Mouse (Mus musculus) Patski (cell line): Measurements from ENCODE around the gene Gm8947. TPM values are rescaled to one million over a fixed set of nuclear protein-coding genes. Genes with fewer than 3 reads are reported as not detected.
"Not testable (repeated sequence)": the region's sequence is repeated elsewhere in the genome, so short reads cannot be mapped to it uniquely, and the experiment has no call there.

Experiments
- ATAC-seq: fragments of 100-300 bp; one replicate; pipeline ENCODE4 v1.8.0; 2021
- CTCF ChIA-PET: fragments of 350-600 bp; sonication (Branson Sonifier 250); formaldehyde crosslinking; loops from one replicate; lab custom pipeline; 2022; ENCODE audit warnings: inconsistent platforms; lab: Charles Lee
- POLR2A ChIA-PET: fragments of 350-600 bp; sonication (Branson Sonifier 250); formaldehyde crosslinking; loops from one replicate; lab custom pipeline; 2022; ENCODE audit warnings: antibody characterized with exemption, inconsistent platforms; lab: Charles Lee
- DNase-seq: peaks from one replicate; pipeline ENCODE4 v3.0.0-alpha.2; 2011; ENCODE audit warnings: low read depth, low spot score
- H3K27me3 ChIP-seq: fragments of 371-371 bp; one replicate; pipeline ENCODE4 v1.5.1; 2021
- CTCF ChIP-seq: fragments of 100-300 bp; IDR thresholded peaks from one replicate; pipeline ENCODE4 v1.5.1; 2021
- in situ Hi-C: fragments of 300-500 bp; cut with MboI; formaldehyde crosslinking; loops from 3 replicates; pipeline ENCODE4 v1.11.1; 2018; ENCODE audit warnings: low pct_unique_long_range_greater_than_20kb, mixed read lengths
- polyA plus RNA-seq: library from polyadenylated mRNA; unstranded; gene quantifications from one replicate; pipeline ENCODE4 v1.2.3, GENCODE M21; 2021

Gene Gm8947
- polyA plus RNA-seq, 1 experiment from 2014 or later = not detected

DNA sequence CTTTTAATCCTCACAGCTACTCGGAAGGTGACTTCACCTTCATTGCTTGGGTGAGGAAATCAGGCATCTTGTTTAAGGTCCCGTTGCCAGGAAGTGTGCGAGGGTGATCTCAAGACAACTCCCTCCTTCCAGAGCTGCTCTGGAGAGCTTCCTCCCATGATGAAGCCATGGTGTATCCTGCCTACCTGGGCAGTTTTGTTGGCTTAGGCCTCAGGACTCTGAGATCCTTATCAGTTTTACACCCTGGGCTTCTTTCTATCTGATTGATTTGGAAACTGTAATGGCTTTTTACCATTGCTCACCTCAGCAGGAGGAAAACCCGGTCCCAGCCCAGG lies 14.3 kb upstream of the Gm8947 start:
- in situ Hi-C loops = no loop called here
- ATAC-seq (no peak), DNase-seq (no peak)
- ChIA-PET CTCF (interaction anchor here (0.8 to 1.3 kb wide), 3 partner anchors 9 to 99 kb away, joined by 3 read pairs; no protein-coding TSS in a partner anchor), POLR2A (interaction anchor here (1.4 kb wide), 1 partner anchor 35 kb away, joined by 4 read pairs; no protein-coding TSS in a partner anchor)
- H3K27me3 ChIP-seq = no peaks in the 10 kb centered on the region
- no peak for TF ChIP-seq CTCF

DNA sequence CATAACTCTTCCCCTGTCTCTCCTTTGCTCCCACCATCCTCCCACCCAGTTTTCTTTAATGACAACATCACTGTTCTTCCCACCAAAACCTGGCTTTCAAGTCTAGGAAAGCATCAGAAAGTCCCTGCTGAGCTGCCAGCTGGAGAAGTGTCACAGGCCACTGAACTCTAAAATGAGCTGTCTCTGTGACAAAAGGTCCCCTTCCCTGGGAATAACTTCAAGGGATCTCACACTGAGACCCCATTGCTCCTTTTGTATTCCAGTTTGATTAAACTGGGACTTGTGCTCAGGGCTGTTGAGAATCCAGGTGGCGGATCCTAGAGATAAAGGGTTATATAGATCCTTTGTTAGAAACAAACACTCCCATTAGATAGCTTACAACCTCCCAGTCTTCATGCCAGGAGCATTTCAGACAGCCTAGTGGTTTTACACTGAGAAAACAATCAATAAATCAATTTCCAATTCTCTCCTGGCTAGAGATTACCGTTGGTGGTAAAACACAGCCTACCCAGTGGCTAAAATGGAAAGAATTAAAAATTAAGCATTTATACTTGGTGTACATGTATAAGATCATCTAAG lies 13.6 kb upstream of the Gm8947 start:
- no peak for DNase-seq
- in situ Hi-C loops = no loop called here
- no peak for ATAC-seq
- TF ChIP-seq CTCF = no peak
- ChIA-PET CTCF (interaction anchor here (0.8 to 1.0 kb wide), 2 partner anchors 10 to 99 kb away, joined by 3 read pairs; no protein-coding TSS in a partner anchor), POLR2A (no interaction called here)
- H3K27me3 ChIP-seq = no peaks in the 10 kb centered on the region

DNA sequence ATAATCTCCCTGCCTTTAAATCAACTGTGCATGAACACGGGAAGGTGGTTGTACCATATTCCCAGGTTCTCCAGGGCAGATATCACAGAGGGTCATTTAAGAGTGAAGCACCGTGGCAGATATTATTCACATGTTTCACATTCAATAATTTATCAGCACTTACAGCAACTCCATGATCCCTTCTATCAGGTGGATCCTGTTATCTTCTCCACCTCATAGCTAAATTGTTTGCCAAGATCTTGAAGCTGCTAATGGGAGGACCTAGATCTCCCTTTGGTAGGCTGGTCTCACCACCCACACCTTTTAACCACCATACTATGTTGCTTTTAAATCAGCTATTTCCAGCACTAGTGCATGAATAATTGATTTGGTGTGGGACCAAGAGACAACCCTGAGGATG lies 12.0 kb upstream of the Gm8947 start:
- no peak for ATAC-seq

GRCm38 (mm10) chr1:151182266-151182665 lies 9.9 kb upstream of the Gm8947 start, which contains the start of gene Gm47985:
Gene Gm47985 (plus strand): TSS chr1:151182537.
- CTCF ChIA-PET = not testable (repeated sequence)

More for the DNA sequence above, 12.0 kb upstream of the Gm8947 start:
- ChIA-PET POLR2A (no interaction called here), CTCF (interaction anchor here (0.7 kb wide), 1 partner anchor 33 kb away, joined by 3 read pairs; no protein-coding TSS in a partner anchor)
- no peak for TF ChIP-seq CTCF
- in situ Hi-C loops = no loop called here
- no peaks in the 10 kb centered on the region for H3K27me3 ChIP-seq
- no peak for DNase-seq

GRCm38 (mm10) chr1:151186186-151186585 lies 6.0 kb upstream of the Gm8947 start:
- ATAC-seq, DNase-seq, in situ Hi-C loops, CTCF ChIA-PET, H3K27me3 ChIP-seq, POLR2A ChIA-PET: not testable (repeated sequence)

More at GRCm38 (mm10) chr1:151182266-151182665, 9.9 kb upstream of the Gm8947 start, which contains the start of gene Gm47985:
- DNase-seq, POLR2A ChIA-PET, ATAC-seq, in situ Hi-C loops, H3K27me3 ChIP-seq: not testable (repeated sequence)

GRCm38 (mm10) chr1:151186879-151187424 lies 5.2 kb upstream of the Gm8947 start:
- ATAC-seq, POLR2A ChIA-PET, H3K27me3 ChIP-seq, DNase-seq, CTCF ChIA-PET, in situ Hi-C loops: not testable (repeated sequence)

GRCm38 (mm10) chr1:151188469-151188868 lies 3.7 kb upstream of the Gm8947 start:
- in situ Hi-C loops = no loop called here
- TF ChIP-seq CTCF = no peak
- ChIA-PET CTCF (no interaction called here), POLR2A (no interaction called here)
- no peaks in the 10 kb centered on the region for H3K27me3 ChIP-seq
- ATAC-seq = no peak
- no peak for DNase-seq

DNA sequence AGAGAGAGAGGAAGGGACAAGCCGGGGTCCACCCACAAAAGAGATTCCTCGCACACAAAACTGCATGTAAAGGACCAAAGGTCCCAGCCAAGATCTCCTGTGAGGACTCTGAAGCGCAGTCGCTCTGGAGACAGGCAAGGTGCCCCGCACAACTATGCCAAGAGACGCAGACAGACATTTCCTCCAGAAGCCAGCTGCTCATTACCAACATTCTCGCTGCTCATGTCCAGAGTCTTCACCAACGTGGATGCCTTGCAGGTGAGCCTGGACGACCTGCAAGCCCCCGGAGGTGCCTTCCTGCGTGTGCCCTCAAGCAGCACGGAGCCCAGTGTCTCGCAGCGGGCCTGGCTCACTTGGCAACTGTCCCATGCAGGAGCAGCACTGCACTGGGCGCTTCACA lies 563 bp downstream of the Gm8947 start:
- CTCF ChIA-PET, H3K27me3 ChIP-seq, ATAC-seq, POLR2A ChIA-PET, DNase-seq, in situ Hi-C loops: not testable (repeated sequence)

- ATAC-seq, CTCF ChIA-PET: not testable (repeated sequence)
These were observed 3.8 kb downstream of the Gm8947 start for GRCm38 (mm10) chr1:151195986-151196385.

DNA sequence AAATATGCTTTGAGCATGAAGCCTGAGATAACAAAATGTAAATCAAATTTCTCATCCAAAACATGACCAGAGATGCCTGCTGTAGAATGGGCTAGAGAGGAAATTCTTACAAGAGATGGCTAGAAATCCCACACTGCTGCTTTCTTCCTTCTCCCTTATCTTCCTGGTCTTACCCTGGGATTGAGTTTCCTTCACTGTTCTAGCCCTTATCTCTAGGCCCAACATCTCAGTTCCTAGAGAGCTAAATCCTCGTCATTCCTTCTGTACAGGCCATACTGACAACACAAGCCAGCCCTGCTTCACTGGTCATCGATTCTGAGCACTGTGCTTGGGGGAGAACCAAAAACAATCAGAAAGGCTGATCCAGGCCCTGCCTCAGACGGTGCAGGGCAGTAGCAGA lies 4.5 kb downstream of the Gm8947 start:
- H3K27me3 ChIP-seq, DNase-seq, CTCF ChIA-PET, POLR2A ChIA-PET, in situ Hi-C loops, ATAC-seq: not testable (repeated sequence)

More at GRCm38 (mm10) chr1:151195986-151196385, 3.8 kb downstream of the Gm8947 start:
- H3K27me3 ChIP-seq, POLR2A ChIA-PET, in situ Hi-C loops, DNase-seq: not testable (repeated sequence)

DNA sequence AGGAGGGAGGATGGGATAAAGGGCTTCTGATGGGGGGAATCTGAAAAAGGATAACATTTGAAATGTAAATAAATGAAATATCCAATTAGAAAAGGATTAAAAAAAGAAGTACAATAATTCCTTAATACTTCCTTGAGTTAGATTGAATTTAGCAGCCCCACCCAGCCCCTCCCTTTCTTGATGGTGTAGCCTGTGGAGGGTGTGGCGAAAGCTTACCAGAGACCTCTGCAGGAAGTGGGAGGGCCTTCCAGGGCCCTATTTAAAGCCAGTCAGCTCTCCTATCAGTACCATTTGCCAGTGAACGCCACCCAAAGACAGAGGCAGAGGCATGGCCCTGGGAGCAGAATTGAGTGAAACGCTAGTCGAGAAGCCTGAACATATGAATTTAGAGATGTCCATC lies 5.9 kb downstream of the Gm8947 start, which contains the start of gene Gm47995:
Gm47995 (plus strand) TSS at position 329 of the 400 bp plus-strand sequence.
- H3K27me3 ChIP-seq, DNase-seq, POLR2A ChIA-PET, in situ Hi-C loops, CTCF ChIA-PET, ATAC-seq: not testable (repeated sequence)

- H3K27me3 ChIP-seq, ATAC-seq, DNase-seq, POLR2A ChIA-PET, CTCF ChIA-PET, in situ Hi-C loops: not testable (repeated sequence)
These were observed 8.4 kb downstream of the Gm8947 start for GRCm38 (mm10) chr1:151200620-151201019.

DNA sequence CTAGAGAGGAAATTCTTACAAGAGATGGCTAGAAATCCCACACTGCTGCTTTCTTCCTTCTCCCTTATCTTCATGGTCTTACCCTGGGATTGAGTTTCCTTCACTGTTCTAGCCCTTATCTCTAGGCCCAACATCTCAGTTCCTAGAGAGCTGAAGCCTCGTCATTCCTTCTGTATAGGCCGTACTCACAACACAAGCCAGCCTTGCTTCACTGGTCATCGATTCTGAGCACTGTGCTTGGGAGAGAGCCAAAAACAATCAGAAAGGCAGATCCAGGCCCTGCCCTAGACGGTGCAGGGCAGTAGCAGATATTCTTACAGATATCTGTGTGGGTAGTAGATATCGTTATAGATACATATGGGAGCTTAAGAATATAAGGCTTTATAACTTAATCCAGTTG lies 10.6 kb downstream of the Gm8947 start:
- ATAC-seq, CTCF ChIA-PET, DNase-seq, in situ Hi-C loops, POLR2A ChIA-PET, H3K27me3 ChIP-seq: not testable (repeated sequence)

DNA sequence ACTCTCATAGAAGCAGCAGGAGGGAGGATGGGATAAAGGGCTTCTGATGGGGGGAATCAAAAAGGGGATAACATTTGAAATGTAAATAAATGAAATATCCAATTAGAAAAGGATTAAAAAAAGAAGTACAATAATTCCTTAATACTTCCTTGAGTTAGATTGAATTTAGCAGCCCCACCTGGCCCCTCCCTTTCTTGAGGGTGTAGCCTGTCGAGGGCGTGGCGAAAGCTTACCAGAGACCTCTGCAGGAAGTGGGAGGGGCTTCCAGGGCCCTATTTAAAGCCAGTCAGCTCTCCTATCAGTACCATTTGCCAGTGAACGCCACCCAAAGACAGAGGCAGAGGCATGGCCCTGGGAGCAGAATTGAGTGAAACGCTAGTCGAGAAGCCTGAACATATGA lies 11.6 kb downstream of the Gm8947 start, which contains the start of gene 3110040M04Rik:
3110040M04Rik (plus strand) TSS at position 304 of the 400 bp plus-strand sequence.
- in situ Hi-C loops, ATAC-seq, DNase-seq, CTCF ChIA-PET, H3K27me3 ChIP-seq, POLR2A ChIA-PET: not testable (repeated sequence)

DNA sequence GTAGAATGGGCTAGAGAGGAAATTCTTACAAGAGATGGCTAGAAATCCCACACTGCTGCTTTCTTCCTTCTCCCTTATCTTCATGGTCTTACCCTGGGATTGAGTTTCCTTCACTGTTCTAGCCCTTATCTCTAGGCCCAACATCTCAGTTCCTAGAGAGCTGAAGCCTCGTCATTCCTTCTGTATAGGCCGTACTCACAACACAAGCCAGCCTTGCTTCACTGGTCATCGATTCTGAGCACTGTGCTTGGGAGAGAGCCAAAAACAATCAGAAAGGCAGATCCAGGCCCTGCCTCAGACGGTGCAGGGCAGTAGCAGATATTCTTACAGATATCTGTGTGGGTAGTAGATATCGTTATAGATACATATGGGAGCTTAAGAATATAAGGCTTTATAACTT lies 16.3 kb downstream of the Gm8947 start:
- in situ Hi-C loops, DNase-seq, CTCF ChIA-PET, POLR2A ChIA-PET, ATAC-seq, H3K27me3 ChIP-seq: not testable (repeated sequence)
